Mouse (Mus musculus) thymus, adult 2 months (tissue): ENCODE results near the gene Serinc3. TPM values are rescaled to one million over a fixed set of nuclear protein-coding genes. Genes with fewer than 3 reads are reported as not detected.
"Not testable (repeated sequence)": the region's sequence is repeated elsewhere in the genome, so short reads cannot be mapped to it uniquely, and the experiment has no call there.

ENCODE experiments used
- DNase-seq: peaks from one replicate; pipeline ENCODE4 v3.0.0; 2021
- H3K27ac ChIP-seq: fragments of 200-500 bp; 2 replicates; pipeline ENCODE4 v1.5.1; 2012; ENCODE audit warnings: low read length, control low read depth; ENCODE audit not compliant: control insufficient read depth, insufficient read depth
- H3K27me3 ChIP-seq: fragments of 200-500 bp; 2 replicates; pipeline ENCODE4 v1.6.1; 2012; ENCODE audit warnings: mild to moderate bottlenecking, low read length, moderate library complexity, mixed read lengths; ENCODE audit not compliant: control insufficient read depth, insufficient read depth
- H3K36me3 ChIP-seq: fragments of 200-500 bp; 2 replicates; pipeline ENCODE4 v1.6.1; 2012; ENCODE audit warnings: mild to moderate bottlenecking, low read length, moderate library complexity; ENCODE audit not compliant: control insufficient read depth, insufficient read depth
- H3K4me1 ChIP-seq: fragments of 200-500 bp; replicated peaks from 2 replicates; pipeline ENCODE4 v1.6.1; 2012; ENCODE audit warnings: low read length; ENCODE audit not compliant: control insufficient read depth, insufficient read depth
- H3K4me3 ChIP-seq: fragments of 200-500 bp; 2 replicates; pipeline ENCODE4 v1.5.1; 2012; ENCODE audit warnings: mild to moderate bottlenecking, low read length, control low read depth, moderate library complexity; ENCODE audit not compliant: control insufficient read depth, insufficient read depth
- CTCF ChIP-seq: fragments of 200-500 bp; IDR thresholded peaks from 2 replicates; pipeline ENCODE4 v1.5.1; 2012; ENCODE audit warnings: mild to moderate bottlenecking, control low read depth, low read length, moderate library complexity, borderline replicate concordance; ENCODE audit not compliant: control insufficient read depth, poor library complexity, insufficient read depth; ENCODE audit errors: extremely low read depth
- POLR2A ChIP-seq: fragments of 200-500 bp; IDR thresholded peaks from 2 replicates; pipeline ENCODE4 v1.6.1; 2012; ENCODE audit warnings: mild to moderate bottlenecking, low read length, control low read depth, moderate library complexity; ENCODE audit not compliant: control insufficient read depth, poor library complexity, insufficient read depth; ENCODE audit errors: extremely low read depth
- WGBS: fragments of 180-500 bp; shearing (Covaris S2); methylation state at CpG from one replicate; pipeline ENCODE4 v1.1.7; 2018; 5-methylcytosine and 5-hydroxymethylcytosine counted together
- polyA plus RNA-seq: library from polyadenylated mRNA; depleted of rRNA; stranded (reverse); fragments of >200 nt; gene quantifications from 2 replicates; pipeline ENCODE4 v1.2.3, GENCODE M21; 2012

Serinc3 gene
- polyA plus RNA-seq, 1 experiment, result 279 TPM

DNA sequence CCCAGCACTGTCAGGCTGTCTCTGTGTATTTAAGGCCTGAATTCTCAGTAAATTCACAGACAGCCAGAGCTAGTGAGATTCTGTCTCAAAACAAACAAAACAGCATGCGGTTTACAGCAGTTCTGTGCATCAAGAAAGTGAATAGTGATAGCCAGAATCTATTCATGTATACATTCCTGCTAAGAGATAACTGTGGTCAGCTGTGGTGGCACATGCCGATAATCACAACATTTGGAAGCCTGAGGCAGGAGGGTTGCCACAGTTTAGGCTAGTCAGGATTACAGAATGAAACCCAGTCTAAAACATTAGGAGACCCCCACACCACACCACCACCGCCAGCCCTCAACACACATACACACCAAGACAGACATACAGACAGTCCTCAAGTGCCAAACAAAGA is 44.8 kb upstream of the Serinc3 start:
- H3K36me3 ChIP-seq, result no peaks in the 10 kb centered on the region
- no peak overlapping the region for H3K27ac ChIP-seq
- no peak for DNase-seq
- 98% methylated on average over 3 of the region's 3 CpGs for WGBS
- H3K4me3 ChIP-seq, result no peak overlapping the region
- H3K4me1 ChIP-seq, result no peaks in the 10 kb centered on the region
- H3K27me3 ChIP-seq, result no peaks in the 10 kb centered on the region
- TF ChIP-seq CTCF (no peak), POLR2A (no peak)

DNA sequence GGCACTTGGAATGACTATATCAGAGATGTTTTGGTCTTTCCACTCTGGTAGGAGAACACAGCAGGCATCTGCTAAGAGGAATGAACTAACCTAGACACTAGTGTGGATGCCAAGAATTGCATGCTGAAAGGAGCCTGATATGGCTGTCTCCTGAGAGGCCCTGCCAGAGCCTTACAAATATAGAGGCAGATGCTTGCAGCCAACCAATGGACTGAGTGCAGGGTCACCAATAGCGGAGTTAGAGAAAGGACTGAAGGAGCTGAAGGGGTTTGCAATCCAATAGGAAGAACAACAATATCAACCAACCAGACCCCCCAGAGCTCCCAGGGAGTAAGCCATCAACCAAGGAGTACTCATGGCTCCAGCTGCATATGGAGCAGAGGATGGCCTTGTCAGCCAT is 43.4 kb upstream of the Serinc3 start:
- not testable (repeated sequence) for H3K4me1 ChIP-seq, DNase-seq, H3K27me3 ChIP-seq, H3K4me3 ChIP-seq, H3K36me3 ChIP-seq, H3K27ac ChIP-seq
- 100% methylated on average over 1 of the region's 1 CpGs for WGBS

DNA sequence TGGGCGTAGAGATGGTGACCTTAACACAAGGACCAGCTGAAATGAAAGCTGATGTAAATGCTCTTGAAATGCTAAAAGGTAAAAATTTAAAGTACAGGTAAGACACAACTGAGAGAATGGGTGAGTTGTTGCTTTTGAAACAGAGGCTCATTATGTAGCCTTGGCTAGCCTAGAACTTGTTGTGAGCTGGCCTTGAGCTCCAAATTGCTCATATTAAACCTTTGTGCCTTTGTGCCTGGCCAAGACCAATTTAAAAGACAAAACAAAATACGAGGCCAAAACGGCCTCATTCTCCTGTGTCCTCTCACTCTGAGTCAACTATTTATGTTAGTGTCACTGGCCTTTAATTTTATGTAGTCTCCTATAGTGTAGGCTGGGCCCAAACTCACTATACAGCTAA is 42.0 kb upstream of the Serinc3 start:
- no peak overlapping the region for H3K27ac ChIP-seq
- 94% methylated on average over 3 of the region's 3 CpGs for WGBS
- H3K4me1 ChIP-seq, result no peaks in the 10 kb centered on the region
- TF ChIP-seq POLR2A (no peak), CTCF (no peak)
- H3K27me3 ChIP-seq, result no peaks in the 10 kb centered on the region
- no peaks in the 10 kb centered on the region for H3K36me3 ChIP-seq
- no peak overlapping the region for H3K4me3 ChIP-seq
- DNase-seq, result no peak

DNA sequence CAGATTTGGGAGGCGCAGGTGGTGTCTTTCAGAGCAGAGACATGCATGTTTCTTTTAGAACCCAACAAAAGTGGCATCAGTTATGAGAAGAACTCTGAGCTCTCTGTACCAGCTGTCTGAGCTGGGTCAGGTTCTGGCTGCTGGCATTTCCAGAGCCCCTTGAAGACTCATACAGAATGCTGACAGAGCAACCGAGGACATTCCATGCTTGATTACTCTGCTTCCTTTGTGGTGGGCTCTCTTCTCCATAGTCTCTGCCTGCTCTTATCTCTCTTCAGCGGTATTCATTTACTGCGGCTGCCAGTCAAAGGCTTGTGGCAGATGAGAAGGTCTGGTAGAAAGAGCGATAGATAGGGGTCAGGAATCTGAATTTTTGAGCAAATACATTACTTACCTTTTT is 41.3 kb upstream of the Serinc3 start:
- Histone ChIP-seq H3K27me3 (no peaks in the 10 kb centered on the region), H3K36me3 (no peaks in the 10 kb centered on the region), H3K4me3 (no peak overlapping the region), H3K4me1 (no peaks in the 10 kb centered on the region), H3K27ac (no peak overlapping the region)
- no peak for DNase-seq
- TF ChIP-seq POLR2A (no peak), CTCF (no peak)
- WGBS, result 91% methylated on average over 5 of the region's 5 CpGs

DNA sequence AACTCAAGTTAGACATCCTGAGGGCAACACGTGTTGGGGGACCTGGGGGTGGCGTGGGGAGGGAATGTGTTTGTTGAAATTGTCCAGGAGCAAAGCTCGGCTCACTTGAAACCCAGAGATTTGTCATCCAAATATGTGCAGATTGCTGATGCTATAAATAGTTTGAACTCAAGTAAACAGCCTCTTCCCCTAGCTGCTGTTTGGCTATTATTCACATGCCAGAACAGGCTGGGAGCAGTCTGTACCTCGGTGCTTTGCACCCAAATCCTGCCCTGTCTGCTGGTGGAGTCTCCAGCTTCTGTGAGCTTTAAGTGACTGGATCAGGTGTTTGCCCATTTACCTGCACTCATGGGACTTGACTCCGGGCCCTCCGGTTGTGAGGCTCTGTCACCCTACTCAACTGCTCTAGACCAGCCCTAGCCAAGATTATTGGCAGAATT is 40.9 kb upstream of the Serinc3 start:
- TF ChIP-seq POLR2A (no peak), CTCF (no peak)
- 86% methylated on average over 6 of the region's 6 CpGs for WGBS
- Histone ChIP-seq H3K4me1 (no peaks in the 10 kb centered on the region), H3K36me3 (no peaks in the 10 kb centered on the region), H3K27ac (no peak overlapping the region), H3K4me3 (no peak overlapping the region), H3K27me3 (no peaks in the 10 kb centered on the region)
- DNase-seq, result no peak

DNA sequence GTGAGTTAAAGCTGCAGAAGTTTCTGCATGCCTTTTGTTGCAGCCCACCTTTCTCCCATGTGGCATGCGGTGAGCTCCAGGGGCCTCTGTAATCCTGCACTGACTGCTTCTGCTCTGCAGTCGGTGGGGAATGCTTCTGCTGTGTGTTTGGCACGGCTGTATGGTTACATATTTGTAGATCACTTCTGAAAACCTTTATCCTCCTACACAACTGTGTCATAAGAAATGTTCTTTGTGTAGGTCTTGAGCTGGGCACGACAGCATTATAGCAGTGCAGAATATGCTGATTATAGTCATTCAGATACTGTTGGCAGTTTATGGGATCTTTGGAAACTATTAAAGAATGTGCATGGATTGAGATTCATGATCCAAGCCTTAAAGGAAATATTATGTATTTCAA is 40.4 kb upstream of the Serinc3 start:
- no peak for DNase-seq
- 83% methylated on average over 4 of the region's 4 CpGs for WGBS
- TF ChIP-seq POLR2A, result no peak
- no peak for TF ChIP-seq CTCF
- no peak overlapping the region for H3K4me3 ChIP-seq
- no peaks in the 10 kb centered on the region for H3K4me1 ChIP-seq
- H3K27ac ChIP-seq, result peak overlapping the region; percentile 50; the same call in 1 of the 2 replicates
- H3K36me3 ChIP-seq, result no peaks in the 10 kb centered on the region
- no peaks in the 10 kb centered on the region for H3K27me3 ChIP-seq

DNA sequence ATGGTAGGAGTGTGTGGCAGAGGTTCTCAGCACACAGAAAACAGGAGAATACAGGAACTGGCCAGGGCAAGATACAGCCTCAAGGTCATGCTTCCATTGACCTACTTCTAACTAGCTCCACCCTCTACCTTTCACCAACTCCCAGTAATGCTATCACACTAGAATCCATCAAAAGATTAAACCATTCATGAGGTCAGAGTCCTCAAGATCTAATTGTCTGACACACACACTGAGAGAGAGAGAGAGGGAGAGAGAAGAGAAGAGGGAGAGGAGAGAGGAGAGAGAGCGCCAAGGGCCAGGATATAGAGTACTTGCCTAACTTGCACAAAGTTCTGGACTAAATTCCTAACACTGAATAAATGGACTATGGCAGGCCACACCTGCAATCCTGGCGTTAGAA is 37.4 kb upstream of the Serinc3 start:
- Histone ChIP-seq H3K4me1 (no peaks in the 10 kb centered on the region), H3K27me3 (no peaks in the 10 kb centered on the region), H3K36me3 (no peaks in the 10 kb centered on the region), H3K27ac (no peak overlapping the region), H3K4me3 (no peak overlapping the region)
- no peak for DNase-seq
- TF ChIP-seq CTCF, result no peak
- TF ChIP-seq POLR2A, result no peak
- WGBS, result 100% methylated on average over 2 of the region's 2 CpGs

DNA sequence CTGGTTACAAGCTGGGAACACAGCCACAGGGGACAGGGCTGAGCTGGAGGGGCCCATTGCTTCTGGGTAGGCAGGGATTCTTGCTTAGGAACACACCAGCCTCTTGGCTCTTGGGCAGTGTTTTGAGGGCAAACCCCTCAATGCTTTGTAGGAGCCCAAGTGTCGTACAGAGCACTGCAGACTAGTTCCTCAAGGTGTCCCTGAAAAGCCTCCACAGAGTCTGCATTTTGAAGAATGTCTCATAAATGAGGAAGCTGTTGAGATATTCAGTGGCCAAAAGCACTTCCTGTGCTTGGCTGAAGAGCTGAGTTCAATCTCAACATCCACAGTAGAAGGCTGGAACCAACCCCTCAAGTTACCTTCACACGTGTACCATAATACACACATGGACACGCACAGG is 31.8 kb upstream of the Serinc3 start:
- Histone ChIP-seq H3K27ac (no peak overlapping the region), H3K4me3 (no peak overlapping the region), H3K36me3 (no peaks in the 10 kb centered on the region), H3K27me3 (no peaks in the 10 kb centered on the region), H3K4me1 (peaks cover 2% of the 10 kb centered on the region; the same call in 1 of the 2 replicates)
- no peak for DNase-seq
- TF ChIP-seq CTCF (no peak), POLR2A (no peak)
- WGBS, result 58% methylated on average over 3 of the region's 3 CpGs
